Mouse (Mus musculus) testis, postnatal 14 days (tissue): Measurements from ENCODE around the gene Gm20388.
"Not testable (repeated sequence)": the region's sequence is repeated elsewhere in the genome, so short reads cannot be mapped to it uniquely, and the experiment has no call there.

ENCODE experiments used
- DNase-seq: peaks from one replicate; pipeline ENCODE4 v3.0.0; 2021; ENCODE audit warnings: low spot score

Gene Gm20388

GRCm38 (mm10) chr8:124140211-124140790, 4229.7 kb downstream of the Gm20388 start:
- DNase-seq: no peak

- DNase-seq: no peak
Observed at GRCm38 (mm10) chr8:124140868-124141431, 4230.3 kb downstream of the Gm20388 start.

GRCm38 (mm10) chr8:124141681-124142391, 4231.2 kb downstream of the Gm20388 start:
- peak; percentile 62 for DNase-seq

- DNase-seq: no peak
Observed at GRCm38 (mm10) chr8:124143003-124143402, 4232.4 kb downstream of the Gm20388 start.

DNA sequence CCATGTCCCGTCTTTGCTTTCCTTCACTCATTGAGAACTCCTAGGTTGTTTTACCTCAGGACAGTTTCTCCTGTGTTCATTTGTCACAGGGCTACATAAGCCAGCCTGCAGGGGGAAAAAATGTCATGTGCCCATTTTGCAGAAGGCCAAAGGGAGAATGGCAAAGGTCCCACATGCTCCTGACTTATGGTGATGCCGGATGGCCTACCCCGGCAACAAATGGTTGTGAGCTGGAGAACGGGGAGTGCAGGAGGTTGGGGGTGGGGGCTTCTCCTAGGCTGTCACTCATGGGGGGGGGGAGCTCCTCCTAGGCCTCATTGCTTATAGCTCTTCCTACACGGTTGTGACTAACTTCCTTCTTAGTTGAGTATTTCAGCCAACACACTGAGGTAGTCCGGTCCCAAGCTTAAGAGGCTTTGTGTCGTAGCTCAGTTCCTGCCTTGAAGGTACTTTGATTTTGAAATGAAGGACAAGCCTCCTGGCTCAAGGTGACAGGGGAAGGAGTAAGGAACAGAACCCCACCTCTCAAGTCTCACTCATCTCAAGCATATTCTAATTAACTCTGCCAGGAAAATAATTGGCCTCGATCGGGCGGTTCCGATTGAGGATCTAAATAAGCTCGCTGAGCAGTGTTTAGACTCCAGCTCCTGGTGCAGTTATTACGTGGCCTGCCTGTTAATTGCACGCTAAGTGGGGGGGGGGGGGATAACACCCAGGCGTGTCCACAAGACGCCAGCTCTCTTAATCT, 4233.4 kb downstream of the Gm20388 start:
- no peak for DNase-seq

DNA sequence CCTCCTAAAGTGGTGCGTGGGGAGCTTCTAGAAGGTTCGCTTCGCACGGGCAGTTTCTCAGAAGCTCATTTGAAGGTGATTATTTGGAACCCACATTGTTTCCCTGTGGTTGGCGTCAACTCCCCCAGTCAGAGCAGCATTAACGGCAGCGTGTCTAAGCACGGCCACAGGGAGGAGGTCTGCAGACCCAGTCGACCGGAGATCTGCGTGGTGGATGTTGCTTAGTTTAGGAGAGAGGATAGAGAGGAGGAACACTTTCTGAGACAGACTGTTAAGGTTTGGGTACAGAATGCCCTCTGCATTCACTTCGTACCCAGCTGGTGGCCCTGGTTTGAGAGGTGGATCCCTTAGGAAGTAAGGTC, 4234.0 kb downstream of the Gm20388 start:
- DNase-seq: no peak

DNA sequence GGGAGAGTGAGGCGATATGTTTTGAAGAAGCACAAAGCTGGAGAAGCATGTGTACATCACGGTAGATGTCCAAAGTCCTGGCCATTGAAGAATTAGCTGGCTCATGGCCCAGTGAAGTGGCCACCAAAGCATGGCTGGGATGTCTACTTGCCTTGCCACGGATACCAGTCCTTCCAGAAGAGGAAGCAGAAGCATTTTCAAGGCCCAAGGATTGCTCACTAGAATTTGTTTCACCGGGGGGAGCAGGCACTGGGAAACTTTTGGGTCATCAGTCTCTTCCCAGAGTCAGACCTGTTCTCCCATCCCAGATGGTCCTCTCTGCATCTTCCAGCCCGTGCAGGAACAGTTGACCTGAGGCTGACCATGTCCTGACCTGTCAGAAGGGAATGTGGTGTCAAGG, 4235.6 kb downstream of the Gm20388 start:
- DNase-seq: no peak

- no peak for DNase-seq
Observed at GRCm38 (mm10) chr8:124150009-124150408, 4239.4 kb downstream of the Gm20388 start.

- DNase-seq: no peak
Observed at GRCm38 (mm10) chr8:124150536-124150935, 4239.9 kb downstream of the Gm20388 start.

GRCm38 (mm10) chr8:124151881-124152280, 4241.2 kb downstream of the Gm20388 start:
- DNase-seq: no peak

GRCm38 (mm10) chr8:124152771-124153170, 4242.1 kb downstream of the Gm20388 start:
- DNase-seq: no peak

DNA sequence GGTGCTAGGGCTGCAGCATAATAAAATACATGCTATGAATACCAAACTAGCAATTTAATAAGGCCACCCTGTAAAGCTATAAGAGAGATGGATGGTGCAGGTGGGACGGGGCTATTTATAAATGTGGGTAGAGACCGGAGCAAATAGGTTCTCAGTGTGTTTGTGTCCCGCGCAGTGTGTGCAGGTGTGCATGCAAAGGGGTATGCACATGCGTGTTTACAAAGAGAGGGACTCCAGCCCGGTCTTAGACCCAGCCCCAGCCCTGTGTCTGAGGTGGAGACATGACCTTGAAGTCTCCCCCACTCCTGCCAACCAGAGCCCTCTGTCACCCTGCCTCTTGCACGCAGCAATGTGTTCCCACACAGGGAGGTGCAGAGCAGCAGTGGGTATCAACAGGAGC, 4245.7 kb downstream of the Gm20388 start:
- DNase-seq: no peak

DNA sequence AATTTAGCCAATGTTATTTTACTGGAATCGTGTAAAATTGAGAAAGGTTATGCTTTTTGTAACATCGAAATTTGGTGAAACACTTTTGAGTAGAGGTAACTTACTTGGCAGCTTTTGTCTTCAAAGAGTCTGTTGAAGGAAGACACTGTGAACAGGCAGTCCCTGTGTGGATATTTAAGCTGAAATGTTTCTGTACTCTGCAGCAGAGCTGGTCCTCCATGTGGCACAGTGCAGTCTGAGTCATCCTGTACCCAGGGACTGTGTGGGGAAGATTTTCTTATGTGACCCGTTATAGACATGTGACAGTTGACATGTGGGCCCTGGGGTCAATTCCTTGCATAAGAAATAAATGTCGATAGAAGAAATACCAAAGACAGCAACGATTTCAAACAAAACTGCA, 4251.0 kb downstream of the Gm20388 start:
- no peak for DNase-seq

DNA sequence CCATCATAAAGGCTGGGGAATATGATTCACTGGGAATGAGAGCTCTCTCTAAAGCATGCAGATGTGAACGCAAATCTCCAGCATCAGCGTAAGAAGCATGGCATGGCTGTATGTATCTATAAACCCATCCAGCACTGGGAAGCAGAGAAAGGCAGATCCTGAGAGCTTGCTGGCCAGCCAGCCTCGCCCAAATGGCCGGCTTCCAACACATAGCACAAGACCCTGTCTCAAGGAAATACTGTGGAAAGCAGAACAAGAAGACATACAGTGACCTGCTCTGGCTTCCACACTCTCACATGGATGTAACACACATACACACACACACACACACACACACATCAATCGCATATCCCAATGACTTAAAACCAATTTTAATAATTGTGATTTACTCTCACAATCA, 4252.6 kb downstream of the Gm20388 start:
- no peak for DNase-seq

DNA sequence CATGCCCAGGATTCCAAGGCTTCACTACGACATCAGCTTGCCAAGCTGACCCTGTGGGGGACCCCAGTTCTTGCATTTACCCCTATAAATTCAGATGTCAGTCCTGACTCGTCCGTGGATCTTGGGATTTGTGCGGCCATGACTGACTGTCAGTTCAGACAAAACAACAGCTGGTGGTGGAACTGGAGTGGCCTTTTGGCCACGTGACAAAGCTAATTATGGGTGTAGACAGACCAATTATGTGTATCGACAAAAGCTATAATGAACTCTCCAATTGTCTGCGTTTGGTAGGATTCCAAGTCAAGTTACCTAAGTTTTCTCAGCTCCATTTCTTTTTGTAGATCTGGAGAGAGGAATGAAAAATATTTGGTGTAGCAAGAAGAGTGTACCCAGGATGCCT, 4259.1 kb downstream of the Gm20388 start:
- no peak for DNase-seq

DNA sequence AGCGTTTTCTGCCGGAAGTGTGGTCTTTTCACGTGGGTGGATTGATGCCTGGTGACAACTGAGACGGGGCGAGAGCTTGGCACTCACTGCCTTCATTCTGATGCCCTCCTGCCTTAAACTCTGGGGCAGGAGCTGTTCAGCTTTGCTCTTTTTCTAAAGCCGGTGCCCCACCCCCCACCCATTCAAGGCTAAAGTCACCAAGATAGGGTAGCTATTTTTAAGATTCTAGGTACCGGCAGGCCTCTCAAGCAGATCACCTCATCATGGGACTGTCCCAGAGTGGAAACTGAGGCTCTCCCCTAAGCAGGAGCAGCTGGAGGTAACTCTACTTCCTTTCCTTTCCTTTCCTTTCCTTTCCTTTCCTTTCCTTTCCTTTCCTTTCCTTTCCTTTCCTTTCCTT, 4260.0 kb downstream of the Gm20388 start:
- no peak for DNase-seq

DNA sequence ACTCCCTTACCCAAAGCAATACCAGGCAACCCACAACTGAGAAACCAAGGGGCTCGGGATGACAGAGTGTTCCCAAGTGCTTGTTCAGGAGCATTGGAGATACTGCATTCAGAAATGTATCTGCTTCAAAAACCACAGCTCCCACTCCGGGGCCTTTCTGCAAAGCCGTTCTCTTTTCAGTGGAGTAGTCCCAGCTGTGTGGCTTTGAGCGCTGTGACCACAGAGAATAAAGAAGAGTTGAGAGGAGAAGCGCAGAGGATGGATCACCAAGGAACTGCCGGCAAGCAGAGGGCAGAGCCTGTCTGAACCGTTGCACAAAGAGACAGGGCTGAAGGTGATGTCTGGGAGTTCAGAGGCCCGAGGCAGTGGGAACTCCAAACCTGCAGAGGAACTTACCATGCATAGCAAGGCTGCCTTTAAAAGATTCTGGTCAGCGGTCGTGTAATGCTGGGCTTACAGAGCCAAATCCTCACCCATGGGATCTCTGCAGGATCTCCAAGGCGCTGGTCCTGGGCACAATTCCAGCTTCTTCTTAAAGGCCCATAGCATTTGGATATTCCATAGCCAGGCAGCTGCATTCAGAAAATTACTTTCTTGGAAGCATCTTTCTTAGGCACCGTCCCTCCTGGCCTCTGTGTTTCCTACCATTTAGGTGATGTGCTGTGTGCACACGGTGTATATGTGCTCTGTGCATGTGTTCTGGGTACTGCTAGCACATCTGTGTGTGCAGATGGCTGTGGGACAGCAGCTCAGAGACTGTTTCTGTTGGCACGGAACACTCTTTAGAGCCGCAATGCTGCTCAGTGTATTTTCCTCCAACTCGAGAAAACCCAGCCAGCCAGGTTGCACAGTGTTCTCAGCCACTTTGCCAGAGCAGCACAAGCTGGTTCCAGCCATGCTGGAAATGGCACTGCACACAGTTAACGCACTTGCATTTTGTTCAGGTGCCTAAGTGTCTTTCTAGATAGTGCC, 4261.2 kb downstream of the Gm20388 start:
- no peak for DNase-seq

- no peak for DNase-seq
Observed at GRCm38 (mm10) chr8:124173688-124174087, 4263.0 kb downstream of the Gm20388 start.

DNA sequence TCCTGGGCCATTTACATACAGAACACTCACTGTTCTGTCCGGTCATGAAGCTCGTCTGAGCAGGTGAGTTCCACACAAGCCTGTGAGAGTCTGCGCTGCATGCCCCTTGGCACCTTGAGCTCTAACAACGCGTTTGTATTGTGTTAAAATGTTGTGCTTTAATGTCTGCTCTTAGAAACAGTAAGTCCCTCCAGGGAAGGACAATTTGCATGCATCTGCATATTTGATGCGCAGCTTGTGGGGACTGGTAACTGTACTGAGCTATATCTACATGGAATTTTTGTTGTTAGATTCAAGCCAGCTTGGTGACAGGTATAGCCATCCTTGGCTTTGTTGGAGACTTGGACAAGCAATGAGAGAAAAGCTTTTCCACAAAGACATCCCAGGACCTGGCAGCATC, 4265.5 kb downstream of the Gm20388 start:
- DNase-seq: no peak

DNA sequence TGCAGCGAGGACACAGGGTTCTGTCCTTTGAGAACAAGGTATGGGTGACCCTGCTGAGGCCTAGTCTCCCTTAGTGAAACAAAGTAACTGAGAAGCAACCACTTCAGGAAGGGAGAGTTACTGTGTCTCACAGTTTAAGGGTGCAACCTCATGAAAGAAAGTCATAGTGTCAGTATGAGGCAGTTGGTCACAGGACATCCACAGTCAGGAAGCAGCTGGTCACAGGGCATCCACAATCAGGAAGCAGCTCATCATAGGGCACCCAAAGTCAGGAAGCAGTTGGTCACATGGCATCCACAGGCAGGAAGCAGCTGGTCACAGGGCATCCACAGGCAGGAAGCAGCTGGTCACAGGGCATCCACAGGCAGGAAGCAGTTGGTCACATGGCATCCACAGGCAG, 4266.5 kb downstream of the Gm20388 start:
- not testable (repeated sequence) for DNase-seq

- no peak for DNase-seq
Observed at GRCm38 (mm10) chr8:124180681-124181445, 4270.2 kb downstream of the Gm20388 start.
